Mouse (Mus musculus): ENCODE results near the gene Abcc2.

Gene Abcc2

DNA sequence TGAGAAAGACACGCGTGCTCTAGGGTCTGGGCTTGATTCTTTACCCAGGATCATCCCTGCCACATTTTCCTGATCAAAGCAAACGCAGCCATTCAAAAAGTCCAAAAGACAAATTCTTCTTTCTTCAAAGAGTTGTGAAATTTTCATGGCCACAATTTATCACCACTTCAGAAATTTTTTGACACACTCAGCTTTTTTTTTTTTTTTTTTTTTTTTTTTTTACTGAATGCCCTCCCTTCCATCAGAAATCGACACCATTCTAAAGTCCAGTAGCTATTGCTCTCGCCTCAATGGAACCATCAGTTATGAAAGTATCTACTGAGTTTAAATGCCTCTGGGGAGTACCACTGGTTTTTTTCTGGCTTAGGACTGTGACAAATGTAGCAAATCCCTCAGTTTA is 1.6 kb upstream of the Abcc2 start:
- DNase-seq (ENCODE audit: low read depth) = no peak

DNA sequence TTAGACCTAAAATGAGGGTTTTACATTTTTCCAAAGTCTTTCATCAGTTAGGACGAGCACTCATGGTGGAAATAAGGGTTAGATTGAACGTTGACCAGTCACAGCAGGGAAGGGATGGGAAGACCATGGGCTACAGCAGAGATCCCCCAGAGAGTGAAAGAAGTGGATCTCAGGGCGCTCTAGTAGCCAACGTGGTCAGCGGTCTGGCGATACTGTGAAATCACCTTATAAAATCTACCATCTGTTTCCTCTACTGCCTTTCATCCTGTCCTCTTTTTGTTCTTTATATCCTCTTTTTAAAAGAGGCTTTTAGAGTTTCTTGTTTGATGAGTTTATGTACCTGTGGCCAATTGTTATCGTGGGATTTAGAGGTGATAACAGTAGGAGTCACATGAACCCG is 2.8 kb downstream of the Abcc2 start:
- DNase-seq (ENCODE audit: low read depth) = no peak

DNA sequence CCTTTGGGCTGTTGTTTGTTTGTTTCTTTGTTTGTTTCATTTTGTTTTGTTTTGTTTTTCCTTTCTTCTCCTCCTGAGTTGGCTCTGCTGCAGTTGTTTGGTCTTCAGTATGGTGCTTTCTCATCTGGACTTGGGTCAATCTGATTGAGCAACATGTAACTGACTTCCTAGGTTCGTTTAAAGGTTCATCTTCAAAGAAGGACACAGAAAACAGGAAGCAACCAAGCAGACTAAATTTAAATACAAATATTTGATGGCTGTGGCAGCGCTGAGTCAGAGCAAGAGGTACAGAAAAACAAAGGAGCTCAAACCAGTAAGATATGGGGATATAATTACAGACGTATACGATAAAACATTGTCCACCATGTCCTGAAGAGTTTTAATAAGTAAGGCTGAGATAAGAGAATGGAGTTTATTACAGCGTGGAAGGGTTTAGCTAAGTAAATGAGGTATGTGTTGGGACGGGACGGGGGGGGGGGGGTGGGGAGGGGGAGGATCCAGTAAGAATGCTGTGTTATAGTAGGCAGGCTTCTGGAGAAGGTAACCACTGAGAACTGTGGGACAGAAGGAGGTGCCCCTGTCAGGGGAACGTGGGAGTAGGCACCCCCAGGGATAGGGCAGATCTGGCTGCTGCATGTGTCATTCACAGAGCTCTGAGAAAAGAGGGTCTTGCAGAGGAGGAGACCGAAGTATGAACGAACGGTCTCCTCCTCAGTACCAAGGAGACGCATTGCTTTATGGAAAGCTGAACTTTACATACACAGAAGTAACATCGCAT is 4.4 kb downstream of the Abcc2 start:
- DNase-seq (ENCODE audit: low read depth) = no peak

DNA sequence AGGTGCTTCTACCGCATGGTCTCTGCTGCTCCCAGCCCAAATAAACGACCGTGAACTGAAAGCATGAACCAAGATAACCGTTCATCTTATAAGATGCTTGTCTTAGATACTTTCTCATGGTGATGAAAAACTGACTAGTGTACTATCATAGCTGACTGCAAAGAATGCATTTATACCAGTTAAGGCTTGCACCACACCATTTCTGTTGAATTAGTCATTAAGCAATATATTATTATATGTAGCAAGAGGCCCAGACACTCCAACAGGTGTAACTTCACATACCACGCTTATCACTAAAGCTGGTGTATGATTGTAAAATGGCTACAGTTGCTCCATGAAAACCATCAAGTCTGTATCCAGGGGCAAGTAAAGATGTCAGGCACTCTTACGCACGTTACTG is 7.8 kb downstream of the Abcc2 start:
- no peak for DNase-seq (ENCODE audit: low read depth)

DNA sequence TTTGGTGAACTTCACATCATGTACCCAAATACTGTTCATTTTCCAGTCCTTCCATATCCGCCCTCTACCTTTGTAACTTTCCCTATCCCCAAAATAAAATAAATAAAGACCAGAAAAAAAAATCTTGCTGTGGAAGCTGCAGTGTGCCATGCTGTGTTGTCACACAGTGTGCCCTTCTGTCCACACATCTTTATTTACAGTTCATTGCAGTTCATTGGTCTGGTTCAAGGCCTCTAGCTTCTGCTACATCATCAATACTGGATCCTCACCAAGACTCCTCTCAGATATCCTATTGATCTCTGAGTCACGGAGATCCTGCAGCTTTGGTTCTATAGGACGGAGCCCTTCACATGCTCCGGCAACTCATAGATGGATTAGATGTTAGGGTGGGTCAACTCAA is 10.5 kb downstream of the Abcc2 start:
- no peak for DNase-seq (ENCODE audit: low read depth)

DNA sequence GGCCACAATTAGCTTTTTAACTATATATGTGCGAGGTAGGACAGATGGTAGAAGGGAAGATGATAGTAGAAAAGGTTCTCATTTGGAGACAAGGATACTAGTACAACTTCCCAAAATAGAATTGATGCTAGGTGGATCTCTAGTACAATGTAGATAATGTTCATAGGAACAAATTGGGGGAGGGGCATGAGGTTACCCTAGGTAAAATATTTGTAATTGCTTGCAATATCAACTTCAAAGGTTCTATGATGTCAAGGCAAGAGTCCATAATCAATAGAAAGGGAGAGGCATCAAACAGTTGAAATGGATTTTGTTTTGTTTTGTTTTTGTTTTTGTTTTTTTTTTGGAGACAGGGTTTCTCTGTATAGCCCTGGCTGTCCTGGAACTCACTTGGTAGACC is 12.0 kb downstream of the Abcc2 start:
- no peak for DNase-seq (ENCODE audit: low read depth)

DNA sequence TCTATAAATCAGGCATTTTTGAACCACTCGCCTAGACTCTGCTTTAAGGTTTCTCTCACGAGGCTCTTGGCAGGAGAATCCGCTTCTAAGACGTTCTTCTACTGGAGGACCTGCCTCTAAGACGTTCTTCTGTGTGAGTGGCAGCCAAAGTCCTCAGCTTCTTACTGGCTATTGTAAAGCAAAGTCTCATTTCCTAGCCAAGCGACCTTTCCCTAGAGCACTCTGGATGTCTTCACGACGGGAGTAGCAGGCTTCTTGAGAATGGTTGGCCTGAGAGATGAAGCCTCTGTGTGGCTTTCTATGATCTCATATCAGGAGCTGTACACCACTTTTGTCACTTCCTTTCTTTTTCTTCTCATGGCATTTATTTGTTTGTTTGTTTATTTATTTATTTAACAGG is 13.5 kb downstream of the Abcc2 start:
- no peak for DNase-seq (ENCODE audit: low read depth)

DNA sequence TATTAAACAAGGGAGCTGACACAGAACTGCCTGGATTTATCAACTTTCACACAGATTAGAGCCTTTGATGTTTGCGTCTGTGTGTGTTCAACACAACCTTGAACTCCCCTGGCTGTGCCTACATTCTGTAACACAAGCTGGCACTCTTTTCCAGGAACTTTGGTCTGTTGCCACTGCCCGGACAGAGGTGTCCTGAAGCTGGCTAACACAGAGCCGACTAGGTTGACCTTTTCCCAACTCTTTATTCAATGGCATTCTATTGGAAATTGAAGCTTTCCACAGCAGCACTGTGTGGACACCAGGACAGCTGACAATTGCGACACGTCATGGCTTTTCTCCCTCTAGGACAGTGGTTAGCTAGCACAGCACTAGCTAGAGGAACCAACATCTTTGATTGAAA is 15.2 kb downstream of the Abcc2 start:
- DNase-seq (ENCODE audit: low read depth) = no peak

DNA sequence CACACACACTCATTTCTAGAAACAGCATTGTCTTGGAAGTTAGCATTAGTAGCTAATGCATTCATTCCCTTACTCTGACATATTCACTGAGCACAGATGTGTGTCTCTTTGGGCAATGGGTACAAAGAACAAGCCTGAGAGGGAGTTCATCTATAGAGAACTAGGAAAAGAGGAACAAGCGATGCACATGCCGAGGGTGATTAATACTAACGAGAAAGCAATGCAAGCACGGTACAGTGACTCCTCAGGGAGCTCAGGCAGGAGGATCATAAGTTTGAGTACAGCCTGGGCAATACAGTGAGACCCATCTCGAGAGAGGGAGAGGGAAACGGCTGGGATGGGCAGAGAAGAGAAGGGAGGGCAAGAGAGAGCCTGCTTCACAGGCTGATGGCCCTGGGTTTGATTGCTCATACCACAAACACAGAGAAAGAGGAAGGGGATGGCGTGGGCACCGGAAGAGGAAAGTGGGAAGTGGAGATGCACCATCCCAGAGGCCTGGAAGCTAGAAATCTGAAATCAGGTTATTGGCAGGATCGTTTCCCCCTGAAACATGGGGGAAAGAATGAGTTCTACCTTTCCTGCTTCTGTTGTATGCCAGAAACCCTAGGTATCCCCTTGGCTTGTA is 19.5 kb downstream of the Abcc2 start:
- no peak for DNase-seq (ENCODE audit: low read depth)

DNA sequence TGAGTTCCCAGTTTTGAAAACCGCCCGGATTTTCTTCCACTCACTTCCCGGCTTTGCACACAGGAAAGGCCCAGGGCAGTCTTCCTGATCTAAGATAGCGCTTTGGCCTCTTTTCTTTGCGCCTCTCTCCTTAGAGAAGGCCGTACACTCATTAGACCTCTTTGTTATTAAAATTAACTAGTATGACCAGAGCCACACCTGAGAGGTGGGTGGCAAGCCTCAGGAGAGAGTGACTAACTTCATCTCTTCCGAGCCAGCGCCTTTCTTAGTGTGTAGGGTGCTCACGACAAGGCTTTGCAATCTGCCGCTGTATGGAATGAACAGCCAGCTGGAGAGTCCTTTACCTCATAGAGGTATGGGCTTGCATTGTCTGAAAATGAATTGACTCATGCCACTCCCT is 21.9 kb downstream of the Abcc2 start:
- DNase-seq (ENCODE audit: low read depth) = no peak

DNA sequence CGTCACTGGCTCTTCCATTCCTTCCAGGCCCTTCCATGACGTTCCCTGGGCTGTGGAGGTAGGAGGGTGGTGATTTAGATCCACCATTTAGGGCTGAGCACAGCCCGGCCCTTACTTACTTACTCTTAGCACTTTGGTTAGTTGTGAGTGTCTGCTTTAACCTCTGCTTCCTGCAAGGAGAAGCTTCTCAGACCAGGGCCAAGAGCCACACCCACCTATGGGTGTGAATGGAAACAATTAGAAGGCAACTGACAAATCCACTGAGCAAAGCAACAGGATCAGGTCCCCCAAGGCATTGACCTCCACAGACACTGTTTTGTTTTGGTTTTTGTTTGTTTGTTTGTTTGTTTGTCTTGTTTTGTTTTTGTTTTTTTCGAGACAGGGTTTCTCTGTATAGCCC is 27.3 kb downstream of the Abcc2 start:
- no peak for DNase-seq (ENCODE audit: low read depth)

DNA sequence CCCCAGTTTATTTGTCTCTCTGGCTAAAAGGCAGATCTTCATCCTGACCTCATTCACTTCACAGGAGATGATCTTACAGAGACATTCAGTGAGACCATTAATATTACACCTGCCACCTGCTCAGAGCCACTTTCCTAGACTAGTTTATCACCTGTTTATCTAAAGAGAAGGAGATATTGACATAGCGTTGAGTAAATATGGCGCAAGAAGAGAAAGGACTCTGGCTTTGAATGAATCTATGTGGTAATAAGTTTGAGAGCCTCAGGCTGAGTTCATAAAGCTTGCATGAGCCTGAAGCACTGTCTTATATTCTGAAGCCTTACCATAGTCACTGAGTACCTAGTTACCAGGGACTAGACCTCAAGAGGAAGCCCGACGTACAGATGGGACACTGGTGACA is 29.4 kb downstream of the Abcc2 start:
- no peak for DNase-seq (ENCODE audit: low read depth)

DNA sequence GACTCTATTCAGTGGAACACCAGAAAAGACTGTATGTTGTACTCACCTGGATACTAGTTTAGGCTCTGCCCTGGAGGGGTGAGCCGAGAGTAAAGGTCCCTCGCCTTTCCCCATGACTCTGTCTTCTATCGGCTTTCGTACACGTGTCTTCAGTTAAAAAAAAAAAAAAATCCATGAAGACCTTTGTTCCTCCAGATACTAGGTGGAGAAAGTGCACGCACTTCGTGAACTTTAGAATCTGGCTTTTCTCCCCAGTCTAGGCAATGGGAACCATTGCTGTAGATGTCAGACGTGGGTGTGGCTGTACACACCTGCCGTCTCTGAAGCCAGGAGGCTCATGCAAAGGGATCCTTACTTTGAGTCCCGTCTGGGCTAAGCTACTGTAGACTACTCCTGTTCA is 31.3 kb downstream of the Abcc2 start:
- DNase-seq (ENCODE audit: low read depth) = no peak

DNA sequence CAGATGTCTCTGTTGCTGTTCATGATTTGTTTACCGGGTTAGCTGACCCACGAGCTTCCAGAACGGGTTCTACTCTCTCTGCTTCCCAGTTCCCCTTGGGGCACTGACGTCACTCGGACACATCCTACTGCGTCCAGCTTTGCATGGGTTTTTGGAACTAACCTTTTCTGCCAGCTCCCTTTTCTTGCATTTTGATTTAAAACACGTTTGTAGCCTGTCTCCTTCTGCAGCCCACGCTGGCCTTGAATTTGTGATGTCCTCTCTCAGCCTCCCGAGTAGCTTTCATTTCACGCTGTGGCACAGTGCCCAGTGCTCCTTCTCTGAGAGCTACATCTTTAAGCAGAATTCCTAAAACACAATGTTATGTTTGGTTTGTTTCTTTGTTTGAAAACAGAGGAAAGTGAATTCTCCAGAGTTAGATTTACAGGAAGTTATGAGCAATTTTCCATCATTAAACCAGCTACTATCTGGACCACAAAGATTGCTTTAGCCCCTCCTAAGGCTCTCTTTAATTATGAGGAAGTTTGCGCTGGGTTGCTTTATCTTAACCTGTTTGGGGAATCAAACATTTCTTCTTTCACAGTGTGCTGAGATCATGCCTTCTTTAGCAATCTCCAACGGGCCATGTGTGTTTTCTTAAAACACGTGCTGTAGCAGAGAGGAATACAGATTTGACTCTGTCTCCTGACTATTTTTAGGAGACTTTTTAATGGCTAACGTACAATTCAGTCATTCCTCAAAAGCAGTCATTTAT is 33.8 kb downstream of the Abcc2 start:
- DNase-seq (ENCODE audit: low read depth) = no peak

DNA sequence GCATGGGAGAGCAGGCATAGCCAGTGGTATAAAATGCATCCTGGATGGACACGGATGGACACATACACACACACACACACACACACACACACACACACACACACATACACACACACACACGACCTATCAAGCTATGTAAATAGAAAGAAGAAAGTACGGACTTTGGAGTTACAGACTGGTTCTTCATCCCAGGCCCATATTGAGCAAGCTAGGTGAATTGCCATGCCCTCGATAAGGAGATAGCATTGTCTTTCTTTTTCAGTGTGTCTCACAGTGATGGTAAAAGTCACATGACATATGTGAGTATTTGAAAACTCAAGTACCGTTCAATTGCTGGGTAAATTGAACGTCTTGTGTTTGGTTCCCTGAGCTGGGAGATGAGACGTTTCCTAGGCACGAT is 44.9 kb downstream of the Abcc2 start:
- DNase-seq (ENCODE audit: low read depth) = no peak

DNA sequence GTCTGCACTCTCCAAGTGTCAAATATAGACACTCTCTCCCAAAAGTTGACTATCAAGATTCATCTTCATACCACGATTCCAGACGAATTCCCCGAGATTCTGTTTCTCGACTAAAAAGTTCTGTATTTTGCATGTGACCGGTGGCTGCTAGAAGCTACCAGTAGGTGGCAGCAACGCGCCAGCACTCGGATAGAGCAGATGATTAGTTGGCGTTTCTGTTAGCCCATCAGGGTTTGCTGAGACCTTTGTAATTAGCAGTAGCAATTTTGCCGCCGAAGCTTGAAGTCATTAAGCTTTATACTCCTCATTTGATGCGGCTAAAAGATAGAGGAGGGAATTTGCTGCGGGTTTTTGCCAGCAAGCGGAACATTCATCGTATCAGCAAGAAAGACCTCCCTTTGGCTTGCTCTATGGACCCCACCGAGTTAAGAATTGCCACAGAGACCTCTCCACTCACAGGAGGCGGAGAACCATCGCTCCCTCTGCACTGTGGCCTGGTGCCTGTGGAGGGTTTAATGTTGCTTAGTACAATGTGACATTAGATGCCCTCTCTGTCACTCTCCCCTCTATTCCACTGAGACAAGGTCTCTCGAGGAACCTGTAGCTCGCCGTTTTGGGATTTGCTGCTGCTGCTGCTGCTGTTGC is 50.6 kb downstream of the Abcc2 start:
- DNase-seq (ENCODE audit: low read depth) = peak; percentile 38

DNA sequence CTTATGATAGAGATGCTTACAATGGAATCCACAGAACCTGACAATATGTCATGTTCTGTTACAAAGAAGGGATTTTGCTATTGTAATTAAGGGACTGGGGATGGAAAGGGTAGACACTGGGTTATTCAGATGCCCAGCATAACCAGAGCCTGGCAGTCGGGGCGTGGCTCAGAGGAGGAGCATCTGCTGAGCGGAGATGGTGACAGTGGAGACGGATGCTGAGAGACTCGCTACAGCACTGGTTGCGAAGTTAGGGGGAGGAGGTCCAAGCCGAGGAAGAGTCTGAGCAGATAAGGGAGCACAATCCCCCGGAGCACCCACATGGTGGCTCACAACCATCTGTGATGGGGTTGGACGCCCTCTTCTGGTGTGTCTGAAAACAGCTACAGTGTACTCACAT is 61.2 kb downstream of the Abcc2 start:
- no peak for DNase-seq (ENCODE audit: low read depth)

DNA sequence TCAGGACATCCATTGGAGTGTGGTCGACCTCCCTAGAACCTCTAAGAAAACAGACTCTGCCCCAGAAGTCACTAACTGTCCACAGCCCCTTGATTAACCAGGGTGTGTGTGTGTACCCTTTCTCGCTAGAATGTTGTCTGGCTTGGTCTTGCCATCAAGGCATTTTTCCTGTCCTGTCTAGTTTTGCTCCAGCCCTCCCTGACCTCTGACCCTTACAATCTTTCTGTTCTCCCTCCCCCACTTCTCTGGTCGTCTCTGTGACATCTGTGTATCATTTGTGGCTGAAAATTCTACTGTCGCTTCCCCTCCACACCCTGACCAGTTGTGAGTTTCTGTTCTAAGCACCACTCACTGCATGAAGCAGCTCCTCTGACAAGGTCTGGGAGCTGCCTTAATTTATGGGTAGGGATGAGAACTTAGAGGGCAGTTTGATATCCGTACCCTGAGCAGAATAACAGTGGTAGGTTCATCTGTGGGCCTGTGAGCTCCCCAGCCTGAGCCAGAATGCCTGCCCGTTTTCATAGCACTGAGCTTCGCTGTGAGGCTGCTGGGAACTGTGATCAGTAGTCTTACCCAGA is 63.4 kb downstream of the Abcc2 start:
- DNase-seq (ENCODE audit: low read depth) = no peak

DNA sequence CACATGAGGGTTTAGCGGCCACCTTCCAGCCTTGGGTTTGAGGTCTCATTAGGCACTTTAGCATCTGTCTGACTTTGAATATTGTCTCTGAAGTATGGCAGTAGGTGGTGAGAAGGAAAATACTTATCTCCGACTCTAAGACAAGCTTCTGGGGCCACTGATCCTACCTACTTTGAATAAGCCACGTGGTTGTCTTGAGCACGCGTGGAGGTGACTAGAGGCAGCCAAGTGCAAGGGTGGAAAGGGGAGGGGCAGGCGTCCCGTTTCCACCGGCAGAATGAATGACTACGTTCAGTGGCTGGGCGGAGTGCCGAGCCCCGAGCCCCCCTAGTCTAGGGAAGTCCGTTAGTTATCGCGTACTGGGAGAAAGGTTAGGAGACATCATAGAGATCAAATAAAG is 65.1 kb downstream of the Abcc2 start:
- DNase-seq (ENCODE audit: low read depth) = no peak

DNA sequence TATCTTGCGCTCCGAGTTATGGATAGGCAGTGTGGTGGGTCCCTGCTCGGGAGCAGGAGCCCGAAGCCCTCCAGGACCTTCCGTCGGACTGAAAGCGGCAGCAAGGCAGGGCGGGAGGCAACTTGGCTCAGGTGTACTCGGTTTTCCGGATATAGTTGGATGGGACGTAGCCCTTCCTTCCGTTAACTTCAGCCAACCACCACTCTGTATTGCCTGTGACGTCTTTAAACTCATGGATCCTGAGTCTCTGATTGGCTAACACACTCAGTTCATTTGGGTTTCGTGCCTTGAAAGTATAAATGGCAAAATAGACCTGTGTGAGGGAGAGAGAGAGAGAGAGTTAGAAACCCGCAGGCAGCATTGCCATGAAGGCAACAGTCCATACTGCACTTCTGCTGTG is 66.0 kb downstream of the Abcc2 start:
- DNase-seq (ENCODE audit: low read depth) = no peak

DNA sequence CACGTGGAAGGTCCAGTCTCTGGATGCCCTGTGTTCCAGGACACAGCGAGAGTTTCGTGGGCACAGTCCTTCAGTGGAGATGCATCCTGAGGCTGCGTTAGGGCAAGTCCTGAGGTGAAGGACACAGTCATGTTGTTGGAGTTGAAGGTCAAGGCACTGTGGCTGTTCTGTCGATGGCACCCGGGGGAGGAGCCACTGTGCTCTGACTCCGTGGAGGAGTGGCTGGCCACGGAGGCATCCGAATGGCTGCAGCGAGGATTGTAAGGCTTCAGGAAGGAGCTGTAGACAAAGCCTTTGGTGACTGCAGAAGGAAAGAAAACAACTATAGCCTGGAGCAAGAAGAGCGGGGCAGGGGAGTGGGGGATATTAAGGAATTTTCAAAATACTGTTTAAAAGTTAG is 68.0 kb downstream of the Abcc2 start:
- no peak for DNase-seq (ENCODE audit: low read depth)

DNA sequence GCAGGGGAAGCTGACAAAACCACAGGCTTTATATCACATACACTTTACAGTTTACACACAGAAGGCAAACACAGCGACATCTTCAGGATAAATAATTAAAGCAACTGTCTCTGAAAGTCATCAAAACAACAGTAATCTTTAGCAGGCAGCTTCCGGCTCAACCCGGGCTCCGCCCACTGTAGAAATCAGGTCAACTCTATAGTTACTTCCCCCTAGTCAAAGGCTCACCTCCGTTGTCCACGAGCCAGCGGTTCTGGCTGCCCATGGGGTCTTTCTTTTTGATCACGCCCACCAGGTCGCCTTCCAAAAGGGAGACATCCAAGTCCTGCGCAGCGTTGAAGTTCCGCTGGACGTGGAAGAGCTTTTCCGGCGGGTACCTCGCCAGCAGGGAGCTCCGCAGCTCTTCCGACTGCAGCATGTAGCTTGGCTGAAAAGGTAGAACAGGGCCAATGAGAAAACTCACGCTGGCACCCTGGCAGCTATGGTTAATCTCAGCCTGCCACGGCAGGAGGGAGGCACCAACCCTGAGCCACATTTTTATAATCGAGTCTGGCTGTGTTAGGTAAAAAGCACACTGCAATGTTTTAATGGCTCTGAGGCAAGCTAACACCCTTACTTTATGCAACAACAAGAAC is 70.1 kb downstream of the Abcc2 start:
- peak; percentile 20 for DNase-seq (ENCODE audit: low read depth)

All from c-Kit-positive CD71-positive TER-119-negative erythroid progenitor cells, embryonic 14.5 days (primary cell).